Mouse (Mus musculus): Measurements from ENCODE around the gene C2cd4c.

GRCm38 (mm10) chr10:79638486-79639204 is 24.8 kb upstream of the C2cd4c start:
- TF ChIP-seq POLR2A (IDR thresholded peaks at IDR 0.05; ENCODE audit: extremely low read depth, insufficient read depth, low read length) (no peak), CTCF (IDR thresholded peaks at IDR 0.05; ENCODE audit: extremely low read depth, insufficient read depth, low read length) (no peak)

Measured in cortical plate, adult 2 months (tissue).